Mouse (Mus musculus): Measurements from ENCODE around the gene Krt8. TPM values are rescaled to one million over a fixed set of nuclear protein-coding genes. Genes with fewer than 3 reads are reported as not detected.

The Krt8 gene
- polyA plus RNA-seq, 1 experiment = 0.07 TPM

- H3K4me1 ChIP-seq (ENCODE audit: control insufficient read depth) = no peaks in the 10 kb centered on the region
- TF ChIP-seq TAL1 (IDR thresholded peaks at IDR 0.05; ENCODE audit: low read length) (no peak), GATA1 (IDR thresholded peaks at IDR 0.05; ENCODE audit: low read length) (no peak)
- H3K27me3 ChIP-seq (ENCODE audit: control insufficient read depth) = no peaks in the 10 kb centered on the region; the same call in 1 of the 2 replicates
- H3K36me3 ChIP-seq (ENCODE audit: control insufficient read depth) = peaks cover 2% of the 10 kb centered on the region; the same call in 1 of the 2 replicates
- H3K9me3 ChIP-seq (ENCODE audit: control insufficient read depth, low read length) = no peaks in the 10 kb centered on the region
- no peak overlapping the region for H3K4me3 ChIP-seq (replicated peaks)
Observed at GRCm38 (mm10) chr15:102034121-102035053, 30.1 kb upstream of the Krt8 start.

DNA sequence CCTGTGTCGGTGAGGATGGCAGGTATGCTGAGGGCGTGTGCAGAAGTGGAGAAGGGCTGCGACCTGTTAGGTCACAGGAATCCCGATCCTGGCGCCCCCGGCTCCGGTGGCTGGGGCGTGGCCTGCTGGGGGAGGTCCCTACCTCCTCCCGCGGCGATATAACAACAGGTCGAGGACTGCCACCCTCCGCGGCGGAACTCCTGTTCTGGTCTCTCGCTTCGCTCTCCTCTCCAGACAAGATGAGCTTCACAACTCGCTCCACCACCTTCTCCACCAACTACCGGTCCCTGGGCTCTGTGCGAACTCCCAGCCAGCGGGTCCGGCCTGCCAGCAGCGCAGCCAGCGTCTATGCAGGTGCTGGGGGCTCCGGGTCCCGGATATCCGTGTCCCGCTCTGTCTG, 23.8 kb upstream of the Krt8 start, which contains the start of gene Krt18:
Gene Krt18 (plus strand): TSS at position 141 of the 400 bp plus-strand sequence.
- H3K4me3 ChIP-seq (replicated peaks) = peak within 1 kb of the TSS; percentile 55
- TF ChIP-seq TAL1 (IDR thresholded peaks at IDR 0.05; ENCODE audit: low read length) = no peak
- no peak for TF ChIP-seq GATA1 (IDR thresholded peaks at IDR 0.05; ENCODE audit: low read length)

DNA sequence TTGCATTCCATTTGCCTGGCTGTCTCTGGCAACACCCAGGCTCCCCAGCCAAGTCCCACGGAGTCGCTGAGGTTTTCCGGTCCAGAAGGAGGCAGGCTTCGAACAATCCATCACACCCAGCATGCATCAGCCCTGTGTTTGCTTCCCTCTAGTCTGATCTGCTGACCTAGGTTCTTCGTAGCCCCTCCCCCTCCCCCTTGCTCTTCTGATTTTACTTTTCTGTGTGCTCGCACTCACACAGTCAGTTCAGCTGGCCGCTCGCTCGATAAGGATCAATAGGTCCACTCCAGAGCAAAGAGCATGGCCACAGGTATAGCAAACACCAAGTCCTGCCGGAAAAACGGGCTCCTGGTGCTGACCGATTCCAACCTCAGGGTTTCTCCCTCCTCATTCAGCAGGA, 22.1 kb upstream of the Krt8 start:
- H3K27me3 ChIP-seq (ENCODE audit: control insufficient read depth) = peaks cover 48% of the 10 kb centered on the region

More for the DNA sequence above, 23.8 kb upstream of the Krt8 start, which contains the start of gene Krt18:
- peaks cover 7% of the 10 kb centered on the region for H3K4me1 ChIP-seq (ENCODE audit: control insufficient read depth)
- H3K9me3 ChIP-seq (ENCODE audit: control insufficient read depth, low read length) = no peaks in the 10 kb centered on the region
- peaks cover 48% of the 10 kb centered on the region for H3K27me3 ChIP-seq (ENCODE audit: control insufficient read depth)
- peaks cover 2% of the 10 kb centered on the region; the same call in 1 of the 2 replicates for H3K36me3 ChIP-seq (ENCODE audit: control insufficient read depth)

GRCm38 (mm10) chr15:102025136-102025872, 21.0 kb upstream of the Krt8 start:
- Histone ChIP-seq H3K27me3 (ENCODE audit: control insufficient read depth) (peaks cover 48% of the 10 kb centered on the region), H3K4me1 (ENCODE audit: control insufficient read depth) (peaks cover 7% of the 10 kb centered on the region), H3K9me3 (ENCODE audit: control insufficient read depth, low read length) (no peaks in the 10 kb centered on the region), H3K36me3 (ENCODE audit: control insufficient read depth) (peaks cover 2% of the 10 kb centered on the region; the same call in 1 of the 2 replicates), H3K4me3 (replicated peaks) (no peak overlapping the region)
- TF ChIP-seq TAL1 (IDR thresholded peaks at IDR 0.05; ENCODE audit: low read length) (no peak), GATA1 (IDR thresholded peaks at IDR 0.05; ENCODE audit: low read length) (no peak)

More for the DNA sequence above, 22.1 kb upstream of the Krt8 start:
- Histone ChIP-seq H3K4me1 (ENCODE audit: control insufficient read depth) (peaks cover 7% of the 10 kb centered on the region), H3K4me3 (replicated peaks) (no peak overlapping the region), H3K9me3 (ENCODE audit: control insufficient read depth, low read length) (no peaks in the 10 kb centered on the region), H3K36me3 (ENCODE audit: control insufficient read depth) (peaks cover 2% of the 10 kb centered on the region; the same call in 1 of the 2 replicates)
- TF ChIP-seq TAL1 (IDR thresholded peaks at IDR 0.05; ENCODE audit: low read length) (no peak), GATA1 (IDR thresholded peaks at IDR 0.05; ENCODE audit: low read length) (no peak)

- Histone ChIP-seq H3K4me3 (replicated peaks) (no peak overlapping the region), H3K36me3 (ENCODE audit: control insufficient read depth) (no peaks in the 10 kb centered on the region), H3K27me3 (ENCODE audit: control insufficient read depth) (peaks cover 48% of the 10 kb centered on the region), H3K9me3 (ENCODE audit: control insufficient read depth, low read length) (no peaks in the 10 kb centered on the region), H3K4me1 (ENCODE audit: control insufficient read depth) (peaks cover 7% of the 10 kb centered on the region)
- TF ChIP-seq TAL1 (IDR thresholded peaks at IDR 0.05; ENCODE audit: low read length) (no peak), GATA1 (IDR thresholded peaks at IDR 0.05; ENCODE audit: low read length) (no peak)
Observed at GRCm38 (mm10) chr15:102023888-102024287, 19.6 kb upstream of the Krt8 start.

GRCm38 (mm10) chr15:102022481-102022880, 18.2 kb upstream of the Krt8 start:
- Histone ChIP-seq H3K27me3 (ENCODE audit: control insufficient read depth) (peaks cover 35% of the 10 kb centered on the region), H3K9me3 (ENCODE audit: control insufficient read depth, low read length) (no peaks in the 10 kb centered on the region), H3K4me1 (ENCODE audit: control insufficient read depth) (peaks cover 2% of the 10 kb centered on the region), H3K36me3 (ENCODE audit: control insufficient read depth) (no peaks in the 10 kb centered on the region), H3K4me3 (replicated peaks) (no peak overlapping the region)
- TF ChIP-seq GATA1 (IDR thresholded peaks at IDR 0.05; ENCODE audit: low read length) = no peak
- no peak for TF ChIP-seq TAL1 (IDR thresholded peaks at IDR 0.05; ENCODE audit: low read length)

DNA sequence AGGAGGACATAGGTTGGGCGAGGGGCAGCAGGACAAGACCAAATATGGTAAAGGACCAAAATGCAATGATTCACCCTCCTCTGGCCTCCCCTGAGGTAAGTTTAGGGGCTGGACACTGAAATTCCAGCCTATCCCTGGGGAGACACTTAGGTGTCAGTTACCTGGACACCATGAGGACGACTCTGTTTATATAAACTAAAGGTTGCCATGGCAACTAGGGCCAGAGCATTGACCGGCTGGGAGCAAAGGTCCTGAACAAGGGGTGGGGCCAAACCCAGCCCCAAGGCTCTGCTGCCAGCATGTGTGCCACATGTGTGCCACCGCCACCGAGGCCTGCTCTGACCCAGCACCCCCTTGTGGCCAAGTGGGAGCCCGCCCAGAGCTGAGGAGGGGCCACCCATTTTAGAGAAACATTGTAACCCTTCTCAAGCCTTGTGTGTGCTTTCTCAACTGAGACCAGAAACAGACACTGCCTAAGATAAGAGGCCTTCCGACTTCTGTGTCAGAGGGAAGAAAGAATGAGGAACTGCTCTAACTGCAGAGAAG, 13.7 kb upstream of the Krt8 start:
- H3K36me3 ChIP-seq (ENCODE audit: control insufficient read depth) = no peaks in the 10 kb centered on the region
- H3K4me3 ChIP-seq (replicated peaks) = no peak overlapping the region
- no peak for TF ChIP-seq GATA1 (IDR thresholded peaks at IDR 0.05; ENCODE audit: low read length)
- TF ChIP-seq TAL1 (IDR thresholded peaks at IDR 0.05; ENCODE audit: low read length) = no peak
- H3K4me1 ChIP-seq (ENCODE audit: control insufficient read depth) = no peaks in the 10 kb centered on the region; the same call in none of the 2 replicates
- H3K27me3 ChIP-seq (ENCODE audit: control insufficient read depth) = no peaks in the 10 kb centered on the region
- no peaks in the 10 kb centered on the region for H3K9me3 ChIP-seq (ENCODE audit: control insufficient read depth, low read length)

- H3K4me1 ChIP-seq (ENCODE audit: control insufficient read depth) = no peaks in the 10 kb centered on the region; the same call in 1 of the 2 replicates
- no peaks in the 10 kb centered on the region for H3K9me3 ChIP-seq (ENCODE audit: control insufficient read depth, low read length)
- TF ChIP-seq GATA1 (IDR thresholded peaks at IDR 0.05; ENCODE audit: low read length) (no peak), TAL1 (IDR thresholded peaks at IDR 0.05; ENCODE audit: low read length) (no peak)
- no peak overlapping the region for H3K4me3 ChIP-seq (replicated peaks)
- no peaks in the 10 kb centered on the region for H3K36me3 ChIP-seq (ENCODE audit: control insufficient read depth)
- H3K27me3 ChIP-seq (ENCODE audit: control insufficient read depth) = no peaks in the 10 kb centered on the region
Observed at GRCm38 (mm10) chr15:102016787-102017186, 12.5 kb upstream of the Krt8 start.
